Mouse (Mus musculus) left cerebral cortex, postnatal 4 days (tissue): ENCODE measurements around the gene Decr2. TPM values are rescaled to one million over a fixed set of nuclear protein-coding genes. Genes with fewer than 3 reads are reported as not detected.
A peak's percentile ranks its signal among the peaks of the same experiment; 100 is the strongest.
"Not testable (repeated sequence)": the region's sequence is repeated elsewhere in the genome, so short reads cannot be mapped to it uniquely, and the experiment has no call there.

Experiments used
- DNase-seq: peaks from one replicate; pipeline ENCODE4 v3.0.0-alpha.2; 2022
- intact Hi-C: fragments of 180-260 bp; cut with DNase I; formaldehyde crosslinking; loops from one replicate; pipeline ENCODE4 v1.15.1; 2025
- total RNA-seq, 2 experiments: library from RNA; stranded (reverse); gene quantifications; 2 replicates each; pipeline ENCODE4 v1.2.3; 2021

The Decr2 gene
- total RNA-seq, 2 experiments from 2014 or later, result 21.7 to 24.3 TPM

DNA sequence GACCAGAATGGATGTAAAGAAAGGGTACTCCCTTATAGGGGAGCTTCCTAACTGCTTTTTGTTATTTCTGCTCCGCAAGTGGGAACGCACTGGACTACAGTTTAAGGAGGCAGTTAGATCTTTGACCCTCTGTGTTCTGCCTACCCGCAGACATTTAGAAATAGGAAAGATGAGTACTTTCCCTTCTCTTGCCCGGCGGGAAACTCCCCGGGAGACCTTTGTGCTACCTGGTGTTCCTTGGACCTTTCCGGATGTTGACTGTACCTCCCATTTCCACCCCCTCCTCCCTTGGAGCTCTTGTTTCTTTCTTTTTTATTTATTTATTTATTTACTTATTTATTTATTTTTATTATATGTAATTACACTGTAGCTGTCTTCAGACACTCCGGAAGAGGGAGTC, 23.9 kb upstream of the Decr2 start:
- intact Hi-C loops, result no loop called here

DNA sequence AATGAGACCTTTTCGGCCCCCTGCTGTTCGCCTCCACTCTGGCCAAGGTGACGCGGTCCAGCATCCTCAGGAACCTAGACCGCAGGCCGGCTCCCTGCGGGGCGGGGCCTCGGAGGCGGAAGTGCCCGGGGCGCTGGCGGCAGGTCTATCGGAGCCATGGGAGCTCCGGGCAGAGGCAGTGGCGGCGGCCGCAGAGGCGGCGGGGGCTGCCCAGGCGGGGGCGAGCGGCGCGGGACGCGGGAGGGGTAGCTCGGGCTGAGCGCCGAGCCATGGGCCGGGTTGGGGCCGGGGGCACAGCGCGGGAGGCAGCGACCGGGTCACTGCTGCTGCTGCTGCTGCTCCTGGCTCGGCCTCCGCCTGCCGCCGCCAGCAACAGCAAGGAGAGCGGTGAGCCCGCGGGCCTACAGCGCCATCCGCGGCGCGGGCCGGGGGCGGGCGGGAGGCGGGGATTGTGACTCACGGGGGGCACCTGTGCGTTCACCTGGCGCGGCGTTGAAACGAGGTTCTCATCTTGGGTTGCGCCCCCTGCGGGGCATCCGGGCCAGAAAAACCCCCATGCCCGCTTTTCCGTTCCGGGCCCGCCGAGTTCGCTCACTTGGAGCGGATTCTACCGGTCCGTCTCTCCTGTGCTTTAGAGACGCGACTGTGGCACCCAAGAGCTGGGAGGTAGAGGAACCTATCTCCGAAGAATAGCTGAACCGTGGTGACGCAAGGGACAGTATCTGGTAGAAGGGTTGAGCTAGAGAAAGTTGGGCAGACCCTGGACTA, 23.2 kb upstream of the Decr2 start, which contains the start of gene Tmem8:
Gene Tmem8 (plus strand): TSS at position 119 of the 768 bp plus-strand sequence.
- DNase-seq, result peak; percentile 54
- intact Hi-C loops, result no loop called here

More for the DNA sequence above, 23.9 kb upstream of the Decr2 start:
- DNase-seq, result no peak

DNA sequence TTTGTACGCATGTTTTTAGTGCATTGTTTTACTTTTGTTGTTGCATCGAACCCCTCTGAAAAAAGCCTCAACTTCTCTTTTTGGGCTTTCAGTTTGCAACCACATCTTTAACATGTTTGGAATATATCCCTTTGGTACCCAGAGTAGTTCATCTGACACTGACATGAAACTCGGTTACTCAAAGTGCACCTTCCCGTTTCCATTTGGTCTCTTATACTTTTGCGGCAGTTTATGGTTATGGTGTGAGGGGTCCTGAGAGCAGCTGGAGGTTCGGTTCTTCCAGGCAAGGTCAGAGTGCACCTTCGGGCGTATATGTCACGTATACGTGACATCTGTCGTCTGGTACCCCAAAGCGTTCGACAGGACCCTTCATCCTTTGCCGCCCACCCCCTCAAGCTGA, 22.6 kb upstream of the Decr2 start:
- intact Hi-C loops, result no loop called here
- DNase-seq, result no peak

DNA sequence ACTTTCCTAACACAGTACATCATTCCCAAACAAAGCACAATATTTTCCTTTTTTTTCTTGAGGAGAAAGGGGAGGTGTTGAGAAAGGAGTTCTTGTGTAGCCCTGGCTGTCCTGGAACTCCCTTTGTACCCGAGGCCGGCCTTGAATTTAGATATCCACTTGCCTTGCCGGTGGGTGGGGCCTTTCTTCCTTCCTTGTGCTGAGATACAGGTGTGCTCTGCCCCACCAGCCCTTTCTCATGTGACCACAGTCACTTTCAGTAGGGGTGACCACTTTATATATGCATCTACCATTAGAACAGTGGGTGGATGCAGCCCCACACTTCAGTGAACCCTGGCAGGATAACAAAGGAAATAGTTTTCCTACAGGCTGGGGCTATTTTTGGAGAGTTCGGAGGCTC, 21.6 kb upstream of the Decr2 start:
- intact Hi-C loops, result no loop called here
- no peak for DNase-seq

DNA sequence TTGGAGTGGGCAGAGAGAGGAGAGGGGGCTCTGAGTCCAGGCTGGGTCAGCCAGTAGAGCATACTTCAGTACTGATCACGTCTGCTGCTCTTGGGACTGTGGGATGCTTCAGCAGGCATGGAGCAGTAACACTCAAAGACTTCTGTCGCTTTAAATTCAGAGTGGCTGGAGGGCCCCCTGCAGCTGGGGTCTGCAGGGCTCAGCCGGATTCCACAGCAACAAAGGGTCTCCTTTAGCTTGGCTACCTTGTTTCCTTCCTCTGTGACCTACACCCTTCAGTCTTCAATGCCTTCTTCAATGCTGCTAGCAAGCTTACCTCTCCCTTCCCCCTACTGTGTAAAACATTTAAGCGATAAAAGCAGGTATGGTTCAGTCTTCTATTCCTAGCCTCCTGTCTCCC, 20.9 kb upstream of the Decr2 start:
- no peak for DNase-seq
- intact Hi-C loops, result no loop called here

DNA sequence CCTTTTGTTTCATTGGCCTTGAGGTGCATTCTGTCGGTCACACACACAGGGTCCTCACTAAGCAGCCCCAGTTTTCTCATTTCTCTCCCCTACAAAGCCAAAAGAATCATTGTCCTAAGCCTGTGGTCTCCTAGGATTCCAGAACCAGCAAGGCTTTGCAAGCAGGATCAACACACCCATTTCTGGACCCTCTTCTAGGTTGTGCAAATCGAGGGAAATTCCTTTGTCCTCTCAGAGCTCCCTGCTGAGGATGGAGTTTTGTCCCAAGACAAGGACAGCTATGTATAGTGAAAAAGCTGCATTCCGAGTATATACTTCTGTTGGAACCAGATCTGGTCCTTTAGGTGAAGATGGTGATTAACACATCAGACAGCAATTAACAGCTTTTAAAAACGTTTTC, 20.0 kb upstream of the Decr2 start:
- DNase-seq, result no peak
- intact Hi-C loops, result no loop called here

DNA sequence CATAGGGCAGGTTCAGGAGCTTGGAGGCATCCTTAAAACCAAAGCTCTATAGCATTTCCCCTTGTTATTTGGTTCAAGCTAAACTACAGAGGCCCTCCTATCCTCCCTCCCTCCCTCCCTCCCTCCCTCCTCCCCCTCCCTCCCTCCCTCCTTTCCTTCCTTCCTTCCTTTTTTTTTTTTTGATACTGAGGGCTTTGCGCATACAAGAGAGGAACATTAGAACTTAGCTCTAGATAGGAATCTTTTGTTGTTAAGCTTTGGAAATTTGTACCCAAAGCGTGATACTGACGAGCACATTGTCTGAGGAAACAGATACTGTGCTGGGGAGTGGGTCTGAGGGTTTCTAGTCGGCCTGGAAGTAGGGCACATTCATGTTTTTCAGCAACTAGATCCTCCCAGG, 15.5 kb upstream of the Decr2 start:
- no peak for DNase-seq
- intact Hi-C loops, result no loop called here

DNA sequence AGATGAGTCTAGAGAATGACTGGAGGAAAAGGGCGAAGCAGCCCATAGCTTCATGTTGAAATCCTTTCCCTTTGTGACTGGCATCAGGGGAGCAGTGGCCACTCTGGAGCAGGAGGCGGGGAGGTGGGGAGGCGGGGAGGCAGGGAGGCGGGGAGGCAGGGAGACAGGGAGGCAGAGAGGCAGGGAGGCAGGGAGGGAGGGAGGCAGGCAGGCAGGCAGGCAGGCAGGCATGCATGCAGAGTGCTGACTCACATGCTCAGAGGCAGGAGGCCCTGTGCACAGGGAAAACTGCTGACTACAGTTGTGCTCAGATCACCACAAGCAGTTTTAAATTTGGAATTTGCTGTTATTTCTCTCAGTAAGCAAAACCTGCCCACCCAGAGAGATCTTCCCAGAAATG, 11.3 kb upstream of the Decr2 start:
- intact Hi-C loops, result no loop called here
- no peak for DNase-seq

DNA sequence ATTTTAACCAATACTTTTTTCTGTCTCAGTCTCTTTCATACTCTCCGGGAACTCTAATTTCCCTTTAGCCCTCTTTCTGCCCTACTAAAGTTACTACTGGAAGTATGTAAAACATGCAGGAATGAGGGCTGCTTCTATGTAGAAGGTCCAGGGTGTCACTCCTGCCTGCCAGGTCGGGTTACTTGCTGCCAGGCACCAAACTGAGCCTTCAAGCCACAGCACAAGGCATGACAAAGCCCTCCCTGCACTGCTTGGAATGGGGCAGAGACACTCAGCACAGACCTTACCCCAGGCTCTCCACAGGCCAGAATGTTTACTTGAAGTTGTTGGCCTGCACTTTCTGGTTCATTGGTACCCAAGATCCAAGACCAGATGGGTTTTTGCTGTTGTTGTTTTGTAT, 10.0 kb upstream of the Decr2 start:
- DNase-seq, result no peak
- intact Hi-C loops, result no loop called here

DNA sequence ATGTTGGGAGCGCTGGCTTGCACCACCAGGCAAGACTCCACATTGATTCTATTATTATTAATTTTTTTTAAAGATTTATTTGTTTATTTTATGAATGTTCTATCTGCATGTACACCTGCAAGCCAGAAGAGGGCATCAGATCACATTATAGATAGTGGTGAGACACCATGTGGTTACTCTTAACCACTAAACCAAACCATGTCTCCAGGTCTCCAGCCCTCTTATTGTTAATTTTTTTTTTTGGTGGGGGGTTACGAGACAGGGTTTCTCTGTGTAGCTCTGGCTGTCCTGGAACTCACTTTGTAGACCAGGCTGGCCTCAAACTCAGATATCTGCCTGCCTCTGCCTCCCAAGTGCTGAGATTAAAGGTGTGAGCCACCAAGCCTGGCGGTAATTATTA, 9.2 kb upstream of the Decr2 start:
- intact Hi-C loops, result not testable (repeated sequence)

DNA sequence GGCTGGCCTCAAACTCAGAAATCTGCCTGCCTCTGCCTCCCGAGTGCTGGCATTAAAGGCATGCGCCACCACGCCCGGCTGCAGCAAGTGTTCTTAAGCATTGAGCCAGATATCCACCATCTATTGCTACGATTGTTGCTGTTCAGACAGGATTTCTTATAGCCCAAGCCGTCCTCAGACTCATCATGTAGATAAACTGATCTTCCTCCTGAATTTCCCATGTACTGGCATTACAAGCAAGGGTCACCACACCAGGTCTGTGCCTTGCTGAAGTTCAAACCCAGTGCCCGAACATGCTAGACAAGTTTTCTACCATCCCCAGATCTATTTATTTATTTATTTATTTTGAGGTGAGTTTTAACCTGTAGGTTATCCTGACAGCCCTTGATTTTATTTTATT, 8.3 kb upstream of the Decr2 start:
- intact Hi-C loops, result no loop called here
- DNase-seq, result no peak

More for the DNA sequence above, 9.2 kb upstream of the Decr2 start:
- not testable (repeated sequence) for DNase-seq

DNA sequence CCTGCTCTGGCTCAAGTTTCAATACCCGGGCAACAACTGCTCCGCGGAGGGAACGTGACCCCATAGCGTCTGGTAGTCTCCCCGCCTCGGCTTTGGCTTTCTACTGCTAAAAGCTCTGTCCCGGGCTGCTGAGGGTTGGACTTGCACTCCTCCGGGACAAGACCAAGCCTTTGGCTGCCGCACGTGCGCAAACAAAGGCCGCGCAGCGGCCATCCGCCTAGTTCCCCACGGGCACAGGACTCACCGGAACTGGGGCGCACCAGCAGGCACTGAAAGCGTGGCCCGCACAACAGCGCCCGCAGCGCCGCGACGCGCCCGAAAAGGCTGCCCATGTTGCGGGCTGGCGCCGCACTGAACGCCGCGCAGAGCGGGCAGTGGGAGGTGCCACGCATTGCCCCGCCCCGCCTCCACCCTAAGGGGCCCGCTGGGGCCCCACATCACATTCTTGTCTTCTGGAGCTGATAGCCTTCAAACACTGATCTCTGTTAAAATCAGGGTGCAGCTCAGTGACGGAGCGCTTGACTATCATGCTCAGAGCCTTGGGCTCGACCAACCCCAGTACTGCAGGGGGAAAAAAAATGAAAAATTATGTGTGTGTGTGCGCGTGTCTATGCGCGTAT, 5.1 kb upstream of the Decr2 start, which contains the start of gene Nme4:
Gene Nme4 (minus strand): TSS at position 482 of the 620 bp plus-strand sequence.
- peak; percentile 61 for DNase-seq
- intact Hi-C loops, result no loop called here

DNA sequence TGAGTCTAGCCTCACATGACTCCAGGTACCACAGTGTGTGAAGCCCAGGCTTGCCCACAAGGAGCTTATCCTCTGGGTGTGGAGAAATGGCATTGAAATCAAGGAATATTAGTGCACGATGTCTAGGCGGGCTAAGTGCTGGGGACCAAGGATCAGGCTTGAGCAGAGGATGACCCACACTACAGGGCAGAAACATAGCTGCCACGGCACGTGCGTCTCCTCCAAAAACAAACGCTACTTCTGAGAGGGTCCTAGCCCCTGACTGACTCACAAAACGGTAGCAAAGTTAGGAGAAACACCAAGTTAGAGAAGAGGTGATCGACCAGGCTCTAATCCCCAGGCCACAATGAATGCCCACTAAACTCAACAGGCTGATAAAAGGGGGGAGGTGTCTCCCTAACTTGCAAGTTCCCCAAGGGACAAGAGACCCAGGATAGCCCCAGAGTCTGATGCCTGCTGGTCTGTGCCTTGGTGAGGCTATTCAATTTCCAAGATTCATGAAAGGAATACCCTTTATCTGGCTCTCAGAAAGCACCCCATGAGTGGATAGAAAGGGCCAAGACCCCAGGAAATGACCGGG, 4.5 kb upstream of the Decr2 start:
- no peak for DNase-seq
- intact Hi-C loops, result no loop called here

DNA sequence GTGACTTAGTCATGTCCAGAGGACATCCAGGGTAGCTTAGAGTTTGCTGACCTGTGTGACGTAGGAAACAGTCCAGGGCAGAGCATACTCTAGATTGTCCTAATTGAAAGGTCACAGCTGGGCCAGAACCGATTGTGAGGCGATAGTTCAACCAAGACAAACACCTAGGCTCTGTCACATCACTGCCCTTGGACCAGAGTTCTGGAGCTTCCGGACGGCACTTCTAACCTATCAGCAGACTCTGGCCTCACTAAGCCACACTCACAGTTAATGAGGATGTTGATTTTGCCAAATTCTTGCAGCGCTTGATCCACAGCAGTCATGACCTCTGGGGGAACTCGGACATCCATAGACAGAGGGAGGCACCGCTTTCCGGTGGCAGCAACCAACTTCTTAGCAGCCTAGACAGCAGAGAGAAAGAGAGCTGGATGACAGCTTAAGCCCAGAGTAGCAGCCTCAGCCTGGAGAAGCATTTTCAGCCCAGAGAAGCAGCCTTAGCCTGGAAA, 3.0 kb downstream of the Decr2 start:
- intact Hi-C loops, result no loop called here
- DNase-seq, result no peak

DNA sequence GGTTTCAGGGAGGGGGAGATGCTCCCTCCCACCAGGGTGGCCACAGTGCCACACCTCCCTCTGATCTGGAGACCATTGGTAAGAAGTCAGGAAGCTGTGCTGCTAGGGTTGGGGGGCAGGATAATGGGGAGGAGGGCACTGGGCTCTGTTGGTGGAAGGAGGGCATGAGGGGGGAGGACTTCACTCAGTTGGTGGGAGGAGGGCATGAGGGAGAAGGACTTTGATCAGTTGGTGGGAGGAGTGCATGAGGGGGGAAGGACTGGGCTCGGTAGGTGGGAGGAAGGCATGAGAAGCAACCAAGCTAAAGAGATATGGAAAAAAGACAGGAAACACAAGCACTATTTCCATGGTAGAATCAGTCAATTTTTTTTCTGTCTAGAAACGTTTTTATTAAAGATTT, 9.3 kb downstream of the Decr2 start:
- no peak for DNase-seq
- intact Hi-C loops, result no loop called here

DNA sequence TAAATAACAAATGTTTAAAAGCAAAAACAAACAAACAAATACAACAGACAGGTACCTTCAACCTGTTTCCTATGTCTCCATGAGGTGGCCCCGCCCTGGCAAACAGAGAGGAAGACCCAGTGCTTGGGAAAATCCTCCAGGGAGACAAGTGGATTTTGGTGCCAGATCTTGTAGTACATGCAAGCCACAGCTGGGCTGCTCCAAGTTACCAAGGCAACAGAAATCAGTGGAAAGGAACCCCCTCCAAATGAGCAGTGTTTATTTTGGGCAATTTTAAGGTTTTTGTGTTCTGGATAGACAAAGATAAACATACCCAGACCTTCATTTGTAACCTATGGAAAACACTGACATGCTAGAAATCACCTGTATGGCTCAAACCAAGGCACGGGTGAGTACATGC, 11.3 kb downstream of the Decr2 start:
- DNase-seq, result no peak
- intact Hi-C loops, result no loop called here

DNA sequence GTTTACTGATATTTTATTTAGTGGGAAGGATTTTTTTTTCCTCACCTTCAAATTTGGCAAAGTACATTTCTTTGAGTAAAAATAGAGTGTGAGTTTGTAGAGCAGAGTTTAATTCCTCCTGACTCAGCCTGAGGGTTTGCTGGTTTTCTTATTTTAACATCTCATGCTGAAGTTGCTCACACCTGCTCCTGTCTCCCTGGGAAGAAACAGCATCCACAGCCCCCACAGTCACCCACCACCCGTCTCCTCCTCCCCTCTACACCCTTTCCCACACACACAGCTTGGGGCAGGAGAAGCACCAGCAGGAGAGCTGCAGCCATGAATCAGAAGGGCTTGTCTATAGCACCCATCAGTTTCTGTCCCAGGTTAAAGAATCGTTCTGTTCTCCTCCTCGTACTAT, 14.9 kb downstream of the Decr2 start:
- intact Hi-C loops, result no loop called here
- no peak for DNase-seq

DNA sequence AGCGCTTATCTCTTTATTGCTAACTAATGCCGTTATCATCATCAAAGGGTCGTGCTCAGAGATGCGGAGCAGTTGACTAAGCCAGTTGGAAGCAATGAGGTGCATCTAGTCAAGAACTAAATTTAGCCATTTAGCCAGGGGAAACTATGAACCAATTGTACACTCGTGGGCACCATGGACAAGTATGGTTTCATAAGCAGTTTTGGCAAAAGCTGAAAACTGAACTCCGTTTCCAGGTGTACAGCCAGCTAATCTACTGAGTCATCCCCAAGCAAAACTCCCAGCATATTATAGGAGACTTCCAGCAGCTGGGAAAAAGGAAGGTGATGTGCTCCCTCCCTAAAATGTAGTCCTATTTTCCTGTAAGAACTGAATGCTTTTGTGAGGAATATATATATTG, 20.0 kb downstream of the Decr2 start:
- no peak for DNase-seq
- intact Hi-C loops, result no loop called here

DNA sequence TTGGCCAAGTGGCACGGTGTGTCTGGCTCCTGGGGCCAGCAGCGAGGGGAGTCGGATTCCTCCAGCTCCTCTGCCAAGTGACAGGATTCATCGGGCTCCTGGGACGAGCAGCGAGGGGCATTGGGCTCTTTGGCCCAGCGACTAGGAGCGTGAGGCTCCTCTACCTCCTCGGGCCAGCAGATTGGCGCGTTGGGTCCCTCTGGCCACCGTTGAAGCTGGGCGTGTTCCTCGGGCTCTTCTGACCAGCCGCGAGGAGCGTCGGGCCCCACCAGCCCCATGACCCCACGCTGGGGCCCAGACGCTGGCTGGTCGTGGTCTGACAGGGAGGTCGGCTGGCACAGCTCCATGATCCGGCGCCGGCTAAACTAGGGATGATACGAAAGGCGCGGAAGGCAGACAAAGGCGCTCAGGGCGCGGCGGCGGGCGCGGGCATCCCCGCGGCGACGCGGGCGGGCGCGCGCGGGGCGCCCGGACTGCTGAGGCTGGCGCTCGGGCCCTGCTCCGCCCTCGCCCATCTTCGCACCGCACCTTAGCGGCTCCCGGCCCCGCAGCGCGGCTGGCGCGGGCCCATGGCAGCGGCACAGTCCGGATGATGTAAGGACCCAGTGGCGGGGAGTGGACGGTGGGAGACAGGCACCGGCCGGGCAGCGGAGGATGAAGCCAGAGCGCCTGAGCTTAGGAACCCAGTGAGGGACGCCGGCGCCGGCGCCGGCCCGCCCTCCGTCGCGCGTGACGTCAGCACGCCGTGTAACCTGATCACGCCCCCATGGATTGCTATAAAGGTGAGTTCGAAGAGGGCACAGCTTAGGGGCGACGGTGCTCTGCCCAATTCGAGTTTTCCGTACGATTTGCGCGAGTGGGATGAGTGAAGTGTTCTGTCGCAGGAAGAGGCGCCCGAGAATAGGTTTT, 21.1 kb downstream of the Decr2 start, which contains the start of gene Rab11fip3:
Gene Rab11fip3 (minus strand): TSS at position 725 of the 909 bp plus-strand sequence.
- intact Hi-C loops, result no loop called here
- DNase-seq, result peak; percentile 90

DNA sequence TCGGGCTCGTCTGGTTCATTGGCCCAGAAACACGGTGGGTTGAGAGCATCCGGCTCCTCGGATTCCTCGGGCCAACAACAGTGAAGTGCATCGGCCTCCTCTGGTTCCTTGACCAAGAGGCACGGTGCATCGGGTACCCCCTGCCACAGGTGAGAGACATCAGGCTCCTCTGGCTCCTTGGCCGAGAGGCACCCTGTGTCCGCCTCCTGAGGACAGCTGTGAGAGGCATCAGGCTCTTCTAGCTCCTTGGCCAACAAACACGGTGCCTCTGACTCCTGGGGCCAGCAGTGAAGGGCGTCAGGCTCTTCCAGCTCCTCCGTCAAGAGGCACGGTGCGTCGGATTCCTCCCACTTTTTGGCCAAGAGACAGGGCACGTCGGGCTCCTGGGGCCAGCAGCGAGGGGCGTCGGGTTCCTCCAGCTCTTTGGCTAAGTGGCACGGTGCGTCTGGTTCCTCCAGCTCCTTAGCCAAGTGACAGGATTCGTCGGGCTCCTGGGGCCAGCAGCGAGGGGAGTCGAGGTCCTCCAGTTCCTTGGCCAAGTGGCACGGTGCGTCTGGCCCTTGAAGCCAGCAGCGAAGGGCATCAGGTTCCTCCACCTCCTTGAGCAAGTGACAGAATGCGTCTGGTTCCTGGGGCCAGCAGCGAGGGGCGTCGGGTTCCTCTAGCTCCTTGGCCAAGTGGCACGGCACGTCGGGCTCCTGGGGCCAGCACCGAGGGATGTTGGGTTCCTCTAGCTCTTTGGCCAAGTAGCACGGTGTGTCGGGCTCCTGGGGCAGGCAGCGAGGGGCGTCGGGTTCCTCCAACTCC, 21.9 kb downstream of the Decr2 start:
- intact Hi-C loops, result no loop called here
- DNase-seq, result peak; percentile 35
